Mouse (Mus musculus) kidney, embryonic 16.5 days (tissue): ENCODE data around the gene Dapk1. TPM values are rescaled to one million over a fixed set of nuclear protein-coding genes. Genes with fewer than 3 reads are reported as not detected.
A peak's percentile ranks its signal among the peaks of the same experiment; 100 is the strongest.

Experiments
- ATAC-seq: fragments of 200-750 bp; cut with Nextera tagmentation; 2 replicates; pipeline ENCODE4 v1.8.0; 2017; ENCODE audit warnings: moderate TSS enrichment; ENCODE audit not compliant: low FRiP score, low TSS enrichment
- H3K27ac ChIP-seq: fragments of 300-500 bp; sonication (generic); 2 replicates; pipeline ENCODE4 v1.5.1; 2014; ENCODE audit warnings: low read length
- H3K27me3 ChIP-seq: fragments of 300-500 bp; sonication (generic); 2 replicates; pipeline ENCODE4 v1.6.1; 2014; ENCODE audit warnings: low read length, control low read depth, mixed read lengths; ENCODE audit not compliant: insufficient read depth
- H3K36me3 ChIP-seq: fragments of 300-500 bp; sonication (generic); 2 replicates; pipeline ENCODE4 v1.6.1; 2014; ENCODE audit warnings: low read length, control low read depth, mixed read lengths; ENCODE audit not compliant: insufficient read depth
- H3K4me1 ChIP-seq: fragments of 300-500 bp; sonication (generic); 2 replicates; pipeline ENCODE4 v1.6.1; 2014; ENCODE audit warnings: low read length, control low read depth, mixed read lengths; ENCODE audit not compliant: insufficient read depth
- H3K4me2 ChIP-seq: fragments of 300-500 bp; sonication (generic); replicated peaks from 2 replicates; pipeline ENCODE4 v1.6.1; 2014; ENCODE audit warnings: low read depth, low read length
- H3K4me3 ChIP-seq: fragments of 300-500 bp; sonication (generic); 2 replicates; pipeline ENCODE4 v1.5.1; 2014; ENCODE audit warnings: mild to moderate bottlenecking, low read length
- H3K9ac ChIP-seq: fragments of 300-500 bp; sonication (generic); replicated peaks from 2 replicates; pipeline ENCODE4 v1.6.1; 2014; ENCODE audit warnings: low read length
- H3K9me3 ChIP-seq: fragments of 300-500 bp; sonication (generic); 2 replicates; pipeline ENCODE4 v1.6.1; 2016; ENCODE audit warnings: low read length, control low read depth
- WGBS: fragments of 180-500 bp; shearing (Covaris S2); extraction: QIAGEN DNeasy Blood & Tissue Kit; methylation state at CpG from one replicate; pipeline ENCODE4 v1.1.7; 2014; 5-methylcytosine and 5-hydroxymethylcytosine counted together
- polyA plus RNA-seq: library from polyadenylated mRNA; unstranded; fragments of >200 nt; fragmentation: Nextera tagmentation; extraction: Ambion mirVana; gene quantifications from 2 replicates; pipeline ENCODE4 v1.2.1, GENCODE M21; 2015

Gene Dapk1
- polyA plus RNA-seq, 1 experiment from 2014 or later = 25.3 TPM

DNA sequence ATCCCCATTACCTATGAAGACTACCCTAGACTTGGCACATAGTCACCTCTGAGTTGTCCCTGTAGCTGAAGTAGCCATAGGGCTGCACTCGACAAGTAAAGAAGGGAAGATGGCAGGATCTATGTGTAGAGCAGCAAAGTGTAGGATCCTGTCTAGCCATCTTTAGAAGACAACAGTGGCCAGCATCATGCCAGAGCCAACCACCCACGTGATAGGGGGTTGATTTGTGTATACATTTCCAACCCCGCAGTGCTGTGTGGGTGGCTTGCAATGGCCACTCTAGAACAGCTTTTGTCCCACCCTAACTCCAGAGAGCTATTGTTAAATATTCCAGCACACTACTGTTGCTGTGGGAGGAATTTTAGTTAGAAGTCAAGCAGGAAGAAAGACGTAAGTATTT, 111.8 kb downstream of the Dapk1 start:
- no peak for ATAC-seq
- Histone ChIP-seq H3K4me1 (no peaks in the 10 kb centered on the region; the same call in 1 of the 2 replicates), H3K4me2 (no peak overlapping the region), H3K27me3 (no peaks in the 10 kb centered on the region), H3K9me3 (no peaks in the 10 kb centered on the region), H3K27ac (no peak overlapping the region), H3K36me3 (peaks cover 10% of the 10 kb centered on the region; the same call in 1 of the 2 replicates), H3K9ac (no peak overlapping the region), H3K4me3 (no peak overlapping the region)
- 90% methylated on average over 4 of the region's 4 CpGs for WGBS

DNA sequence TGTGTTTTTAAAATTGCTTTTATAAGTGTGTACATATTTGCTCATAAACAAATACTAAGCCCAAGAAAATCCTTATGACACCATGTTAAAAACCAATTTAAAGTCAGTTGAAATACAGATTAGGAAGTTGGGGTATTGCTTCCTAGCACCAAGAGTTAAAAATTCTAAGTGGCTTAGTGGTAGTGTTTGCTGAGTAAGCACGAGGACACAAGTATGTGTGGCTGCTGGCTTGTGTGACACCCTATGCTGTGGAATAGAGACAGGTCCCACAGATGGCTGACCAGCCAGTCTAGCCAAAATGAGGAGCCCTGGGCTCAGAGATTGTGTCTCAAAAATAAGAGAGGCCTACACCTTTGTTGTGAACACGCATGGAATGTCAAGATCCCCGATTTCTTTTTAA, 114.4 kb downstream of the Dapk1 start:
- no peaks in the 10 kb centered on the region for H3K9me3 ChIP-seq
- WGBS = 79% methylated on average over 3 of the region's 3 CpGs
- no peak overlapping the region for H3K9ac ChIP-seq
- H3K4me2 ChIP-seq = no peak overlapping the region
- no peak overlapping the region for H3K27ac ChIP-seq
- no peaks in the 10 kb centered on the region; the same call in 1 of the 2 replicates for H3K4me1 ChIP-seq
- ATAC-seq = no peak
- H3K4me3 ChIP-seq = no peak overlapping the region
- no peaks in the 10 kb centered on the region for H3K27me3 ChIP-seq
- H3K36me3 ChIP-seq = peaks cover 25% of the 10 kb centered on the region

DNA sequence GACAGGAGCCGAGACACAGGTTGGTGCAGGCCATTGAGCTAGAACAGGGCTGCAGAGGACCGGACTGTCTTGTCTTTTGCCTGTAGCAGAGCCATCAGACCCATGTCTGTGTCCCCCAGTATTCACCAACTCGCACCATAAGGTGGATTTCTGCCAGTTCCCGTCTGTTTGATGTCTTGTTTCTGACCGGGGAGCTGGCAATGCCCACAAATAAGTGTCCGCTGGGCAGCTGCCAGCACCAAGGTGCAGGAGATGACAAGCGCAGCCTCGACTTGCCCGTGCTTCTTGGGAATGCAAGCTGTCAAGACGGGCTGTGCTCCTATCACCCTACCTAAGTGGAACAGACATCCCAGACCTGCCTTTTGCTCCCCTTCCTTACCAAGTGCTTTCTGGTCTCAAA, 115.7 kb downstream of the Dapk1 start:
- no peak for ATAC-seq
- Histone ChIP-seq H3K4me3 (no peak overlapping the region), H3K27ac (no peak overlapping the region), H3K4me2 (no peak overlapping the region), H3K4me1 (no peaks in the 10 kb centered on the region), H3K9me3 (no peaks in the 10 kb centered on the region), H3K9ac (no peak overlapping the region), H3K27me3 (no peaks in the 10 kb centered on the region), H3K36me3 (peaks cover 29% of the 10 kb centered on the region)
- WGBS = 93% methylated on average over 10 of the region's 10 CpGs

DNA sequence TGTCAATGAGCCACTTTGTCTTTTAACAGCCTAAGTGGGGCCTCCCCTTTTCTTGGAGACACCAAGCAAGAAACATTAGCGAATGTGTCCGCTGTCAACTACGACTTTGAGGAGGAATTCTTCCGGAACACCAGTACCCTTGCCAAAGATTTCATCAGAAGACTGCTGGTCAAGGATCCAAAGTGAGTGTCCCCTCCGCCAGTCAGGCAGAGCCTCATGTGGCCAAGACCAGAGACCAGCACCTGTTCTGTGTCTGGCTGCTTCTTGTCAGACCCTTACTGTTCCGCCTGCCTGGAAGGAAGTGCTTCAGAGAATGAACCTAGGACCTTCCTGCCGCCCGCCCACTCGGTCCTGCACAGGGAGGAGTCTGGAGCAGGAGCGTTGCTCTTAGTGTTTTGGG, 117.8 kb downstream of the Dapk1 start:
- Histone ChIP-seq H3K4me2 (no peak overlapping the region), H3K27ac (no peak overlapping the region), H3K27me3 (no peaks in the 10 kb centered on the region), H3K4me3 (no peak overlapping the region), H3K9me3 (no peaks in the 10 kb centered on the region), H3K9ac (no peak overlapping the region), H3K36me3 (peaks cover 41% of the 10 kb centered on the region), H3K4me1 (no peaks in the 10 kb centered on the region)
- WGBS = 80% methylated on average over 10 of the region's 10 CpGs
- no peak for ATAC-seq

DNA sequence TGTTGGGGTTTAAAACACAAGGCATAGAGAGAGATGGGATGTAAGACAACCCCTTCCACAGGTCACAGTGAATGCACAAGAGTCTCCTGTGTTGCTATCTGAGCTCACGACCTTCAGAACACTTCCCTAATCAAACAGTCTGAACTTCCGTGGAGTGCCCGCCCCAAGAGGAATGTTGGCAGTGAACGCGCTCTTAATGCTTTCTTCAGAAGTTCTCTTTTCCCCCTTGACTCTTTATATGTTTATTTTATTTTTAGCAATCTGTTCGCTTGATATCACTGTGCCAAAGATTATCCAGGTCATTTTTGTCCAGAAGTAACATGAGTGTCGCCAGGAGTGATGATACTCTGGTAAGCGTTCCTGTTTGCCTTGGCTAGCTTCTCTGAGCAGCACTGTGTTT, 121.0 kb downstream of the Dapk1 start:
- no peak overlapping the region for H3K4me2 ChIP-seq
- no peak overlapping the region for H3K27ac ChIP-seq
- WGBS = 78% methylated on average over 8 of the region's 8 CpGs

DNA sequence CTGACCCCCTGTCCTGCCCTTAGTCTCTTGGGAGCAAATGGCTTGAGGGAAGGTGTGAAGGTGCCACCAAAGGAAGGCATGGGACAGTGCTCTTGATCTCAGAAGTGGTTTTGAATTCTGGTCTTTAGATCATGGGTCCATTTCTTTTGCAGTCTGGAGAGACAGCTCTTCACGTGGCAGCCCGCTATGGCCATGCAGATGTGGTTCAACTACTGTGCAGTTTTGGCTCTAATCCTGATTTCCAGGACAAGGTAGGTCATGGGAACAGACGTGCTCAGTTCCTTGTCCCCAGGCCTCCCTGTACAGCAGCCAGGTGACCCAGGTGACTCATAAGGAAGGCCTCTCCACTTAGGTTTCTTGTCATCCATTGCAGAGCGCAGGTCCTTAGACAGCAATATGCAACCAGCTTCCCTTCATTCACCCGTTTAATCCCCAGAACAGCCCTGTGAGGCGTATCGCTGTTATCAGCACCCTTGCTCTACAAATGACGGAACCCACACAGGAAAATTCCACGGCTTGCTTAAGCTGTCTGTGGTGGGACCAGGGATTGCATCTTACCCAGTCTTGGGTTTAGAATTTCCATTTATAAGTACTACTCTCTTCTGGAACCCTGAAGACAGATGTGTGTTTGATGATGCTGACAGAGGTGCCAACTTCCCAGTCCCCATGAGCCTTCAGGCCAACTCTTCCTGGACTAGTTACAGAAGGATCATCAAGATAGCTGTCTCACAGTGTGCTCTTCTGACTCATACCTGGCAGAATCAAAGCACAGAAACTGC, 126.7 kb downstream of the Dapk1 start:
- Histone ChIP-seq H3K4me1 (no peaks in the 10 kb centered on the region), H3K27me3 (no peaks in the 10 kb centered on the region), H3K9me3 (no peaks in the 10 kb centered on the region), H3K36me3 (peaks cover 26% of the 10 kb centered on the region), H3K4me3 (no peak overlapping the region), H3K4me2 (no peak overlapping the region), H3K27ac (no peak overlapping the region), H3K9ac (no peak overlapping the region)
- WGBS = 85% methylated on average over 9 of the region's 9 CpGs
- ATAC-seq = no peak

More for the DNA sequence above, 121.0 kb downstream of the Dapk1 start:
- Histone ChIP-seq H3K4me3 (no peak overlapping the region), H3K27me3 (no peaks in the 10 kb centered on the region), H3K9me3 (no peaks in the 10 kb centered on the region), H3K36me3 (peaks cover 47% of the 10 kb centered on the region), H3K9ac (no peak overlapping the region), H3K4me1 (no peaks in the 10 kb centered on the region)
- no peak for ATAC-seq

DNA sequence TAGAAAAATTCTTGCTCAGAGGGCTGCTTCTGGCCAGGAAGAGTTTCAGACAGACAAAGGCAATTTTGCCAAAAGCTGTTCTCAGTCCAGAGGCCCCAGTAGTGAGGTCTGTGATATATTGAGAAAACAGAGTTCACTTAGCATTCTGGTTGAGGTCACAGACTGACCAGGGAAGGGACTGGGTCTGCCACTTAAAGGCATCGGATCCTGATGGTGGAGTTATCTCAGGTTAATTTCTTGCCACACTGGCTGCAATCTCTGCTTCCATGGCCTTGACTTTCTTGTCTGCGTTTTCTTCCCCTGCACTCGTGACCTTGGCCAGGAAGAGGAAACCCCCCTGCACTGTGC, 127.3 kb downstream of the Dapk1 start:
- 70% methylated on average over 3 of the region's 3 CpGs for WGBS
- no peaks in the 10 kb centered on the region for H3K27me3 ChIP-seq
- H3K36me3 ChIP-seq = peaks cover 23% of the 10 kb centered on the region
- no peak for ATAC-seq
- H3K27ac ChIP-seq = no peak overlapping the region
- no peak overlapping the region for H3K4me2 ChIP-seq
- no peaks in the 10 kb centered on the region for H3K4me1 ChIP-seq
- no peak overlapping the region for H3K9ac ChIP-seq
- H3K9me3 ChIP-seq = no peaks in the 10 kb centered on the region
- no peak overlapping the region for H3K4me3 ChIP-seq

DNA sequence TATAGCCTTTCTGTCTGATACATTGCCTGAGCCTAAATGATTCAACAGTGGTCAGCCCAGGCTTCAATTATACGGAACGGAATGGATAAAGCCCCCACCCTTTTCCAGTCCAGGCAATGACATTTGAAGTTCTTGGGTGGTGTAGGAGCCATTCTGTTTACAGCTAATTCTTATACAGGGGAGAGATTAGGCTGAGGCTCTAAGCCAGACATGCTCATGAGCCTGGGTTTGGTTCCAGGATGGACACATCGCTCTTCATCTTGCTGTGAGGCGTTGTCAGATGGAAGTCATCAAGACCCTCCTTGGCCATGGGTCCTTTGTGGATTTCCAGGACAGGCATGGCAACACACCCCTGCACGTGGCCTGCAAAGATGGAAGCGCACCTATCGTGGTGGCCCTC, 128.8 kb downstream of the Dapk1 start:
- H3K9ac ChIP-seq = no peak overlapping the region
- no peak overlapping the region for H3K4me2 ChIP-seq
- WGBS = 97% methylated on average over 7 of the region's 7 CpGs
- no peak overlapping the region for H3K27ac ChIP-seq
- ATAC-seq = no peak
- no peaks in the 10 kb centered on the region for H3K27me3 ChIP-seq
- peaks cover 8% of the 10 kb centered on the region for H3K4me1 ChIP-seq
- no peaks in the 10 kb centered on the region for H3K9me3 ChIP-seq
- peaks cover 20% of the 10 kb centered on the region for H3K36me3 ChIP-seq
- no peak overlapping the region for H3K4me3 ChIP-seq

DNA sequence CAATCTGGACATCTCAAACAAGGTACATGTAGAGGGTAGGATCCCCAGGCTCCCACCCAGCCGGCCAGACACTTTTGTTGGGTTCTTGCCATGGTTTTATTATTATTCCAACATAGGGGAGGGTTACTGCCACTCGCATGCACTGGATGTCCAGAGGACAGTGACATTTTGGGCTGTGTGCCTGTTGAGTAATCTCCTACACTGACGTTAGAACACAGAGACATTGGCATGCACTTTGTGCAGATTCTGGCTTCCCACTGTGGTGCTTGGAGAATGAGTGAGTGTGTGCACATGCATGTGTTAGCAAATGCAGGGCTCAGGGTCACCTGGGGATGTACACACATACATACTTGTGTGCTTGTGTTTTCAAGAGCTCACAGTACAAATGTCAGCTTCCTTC, 129.3 kb downstream of the Dapk1 start:
- Histone ChIP-seq H3K9ac (no peak overlapping the region), H3K36me3 (peaks cover 16% of the 10 kb centered on the region), H3K27ac (no peak overlapping the region), H3K9me3 (no peaks in the 10 kb centered on the region), H3K27me3 (no peaks in the 10 kb centered on the region), H3K4me3 (no peak overlapping the region), H3K4me2 (no peak overlapping the region), H3K4me1 (peaks cover 11% of the 10 kb centered on the region)
- WGBS = 80% methylated on average over 3 of the region's 3 CpGs
- no peak for ATAC-seq

DNA sequence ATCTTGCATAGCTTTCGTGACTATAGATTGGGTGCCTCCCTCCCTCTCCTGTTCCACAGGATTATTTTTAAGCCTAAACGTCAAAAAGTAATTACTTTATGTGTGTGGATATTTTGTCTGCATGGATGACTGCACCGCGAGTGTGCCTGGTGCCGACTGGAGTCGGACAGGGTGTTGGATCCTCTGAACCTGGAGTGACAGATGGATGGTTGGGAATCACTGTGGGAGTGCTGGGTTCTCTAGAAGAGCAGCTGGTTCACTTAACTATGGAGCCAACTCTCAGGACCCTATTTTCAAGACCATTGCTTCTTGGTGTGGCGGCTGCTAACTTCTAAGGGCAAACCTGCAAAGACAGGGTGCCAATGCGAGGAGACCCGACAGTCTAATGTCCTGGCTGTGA, 133.6 kb downstream of the Dapk1 start:
- WGBS = 64% methylated on average over 9 of the region's 9 CpGs
- no peak for ATAC-seq
- H3K36me3 ChIP-seq = peaks cover 11% of the 10 kb centered on the region
- H3K9me3 ChIP-seq = no peaks in the 10 kb centered on the region
- H3K4me2 ChIP-seq = no peak overlapping the region
- H3K9ac ChIP-seq = no peak overlapping the region
- peak overlapping the region; percentile 89 for H3K27ac ChIP-seq
- H3K27me3 ChIP-seq = no peaks in the 10 kb centered on the region
- no peak overlapping the region for H3K4me3 ChIP-seq
- peaks cover 26% of the 10 kb centered on the region for H3K4me1 ChIP-seq
